In the genomic region with DNA sequence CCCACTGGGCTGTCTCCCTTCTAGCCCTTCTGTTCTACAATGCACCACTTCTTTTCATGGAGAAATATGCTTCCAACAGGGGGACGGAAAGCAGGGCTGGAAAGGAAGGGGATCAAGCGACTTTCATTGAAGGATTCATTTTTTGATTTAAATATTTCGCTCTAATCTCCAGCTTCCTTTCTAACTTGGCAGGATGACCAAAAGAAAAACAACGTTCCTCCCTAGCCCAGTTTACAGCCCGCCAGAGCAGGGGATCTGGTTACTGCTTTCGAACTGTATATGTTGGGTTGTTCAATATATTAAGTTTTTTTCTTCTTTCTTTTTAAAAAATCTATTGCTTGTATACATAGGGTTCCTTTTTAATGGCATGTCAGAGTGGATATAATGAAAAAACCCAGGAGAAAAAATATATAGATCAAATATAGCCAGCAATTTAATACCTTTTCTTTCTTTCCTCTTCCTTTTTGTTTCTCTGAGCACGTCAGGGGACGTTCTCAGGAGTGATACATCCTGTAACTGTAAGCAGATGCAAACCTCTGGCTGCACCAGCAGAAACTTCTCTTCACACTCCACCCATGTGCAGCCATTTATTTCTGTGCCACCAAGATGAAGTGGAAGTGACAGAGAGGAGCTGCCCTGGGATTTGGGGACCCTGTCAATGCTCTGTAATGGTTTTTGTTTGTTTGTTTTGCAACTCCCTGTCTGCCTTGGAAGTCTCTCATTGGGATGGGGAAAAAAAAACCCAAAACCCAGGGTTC, we compare ENCODE assay signal across 23 mouse cellular contexts.
DNase-seq lines count a peak whose midpoint lies in the region; ATAC-seq and TF ChIP-seq lines count a peak whose summit lies in the region.
"Had no signal": no experiment of that assay in that cellular context is flagged by ENCODE, and none has a peak within 500 bp of the region (broad histone marks: within the 10 kb centered on the region; RNA-seq: fewer than 3 reads in every experiment).

No protein-coding gene starts in this region.

- no peaks in the 10 kb centered on the region for H3K4me1 ChIP-seq in heart, embryonic 10.5 days
- H3K4me1 ChIP-seq in lung, embryonic 14.5 days (ENCODE audit: insufficient read depth): no peaks in the 10 kb centered on the region
- H3K4me1 ChIP-seq in embryonic facial prominence, embryonic 14.5 days (ENCODE audit: control insufficient read depth, insufficient read depth, low read length): peaks cover 14% of the 10 kb centered on the region
- peaks cover 3% of the 10 kb centered on the region; the same call in 1 of the 2 replicates for H3K4me1 ChIP-seq in stomach, embryonic 14.5 days (ENCODE audit: control insufficient read depth, insufficient read depth, low read length)
- H3K4me1 ChIP-seq: hindbrain, embryonic 13.5 days; midbrain, embryonic 15.5 days; neural tube, embryonic 15.5 days had no signal

- no peaks in the 10 kb centered on the region; the same call in 1 of the 2 replicates for H3K27me3 ChIP-seq in heart, embryonic 10.5 days (ENCODE audit: insufficient read depth, poor library complexity, severe bottlenecking)
- H3K27me3 ChIP-seq in lung, embryonic 14.5 days (ENCODE audit: insufficient read depth, low read length): no peaks in the 10 kb centered on the region
- no peaks in the 10 kb centered on the region for H3K27me3 ChIP-seq in embryonic facial prominence, embryonic 14.5 days (replicated peaks; ENCODE audit: control insufficient read depth, insufficient read depth, low read length)
- H3K27me3 ChIP-seq in stomach, embryonic 14.5 days (ENCODE audit: control insufficient read depth, insufficient read depth, low read length): no peaks in the 10 kb centered on the region
- H3K27me3 ChIP-seq: hindbrain, embryonic 13.5 days; midbrain, embryonic 15.5 days; neural tube, embryonic 15.5 days had no signal

- no peaks in the 10 kb centered on the region for H3K9me3 ChIP-seq in heart, embryonic 10.5 days
- H3K9me3 ChIP-seq in lung, embryonic 14.5 days (ENCODE audit: low read depth, low read length): no peaks in the 10 kb centered on the region
- no peaks in the 10 kb centered on the region for H3K9me3 ChIP-seq in embryonic facial prominence, embryonic 14.5 days (ENCODE audit: control insufficient read depth, low read length)
- no peaks in the 10 kb centered on the region for H3K9me3 ChIP-seq in stomach, embryonic 14.5 days (ENCODE audit: control insufficient read depth, low read depth, low read length)
- H3K9me3 ChIP-seq: hindbrain, embryonic 13.5 days; midbrain, embryonic 15.5 days; neural tube, embryonic 15.5 days had no signal

- peak; percentile 63 for ATAC-seq in lung, embryonic 14.5 days (ENCODE audit: insufficient read depth)
- peak; percentile 62; the same call in 1 of the 2 replicates for ATAC-seq in embryonic facial prominence, embryonic 14.5 days (ENCODE audit: low read depth)
- no peak for ATAC-seq in stomach, embryonic 14.5 days (ENCODE audit: insufficient number of reproducible peaks, insufficient read depth, low FRiP score, low read depth)
- ATAC-seq: activated CD4-positive, CD25-positive, alpha-beta regulatory T cell, adult 4 months; forebrain, embryonic 16.5 days; midbrain, embryonic 15.5 days had no signal

- H3K36me3 ChIP-seq in heart, embryonic 10.5 days: no peaks in the 10 kb centered on the region
- H3K36me3 ChIP-seq in lung, embryonic 14.5 days (ENCODE audit: insufficient read depth): no peaks in the 10 kb centered on the region
- H3K36me3 ChIP-seq in embryonic facial prominence, embryonic 14.5 days (ENCODE audit: control insufficient read depth, insufficient read depth, low read length): no peaks in the 10 kb centered on the region
- H3K36me3 ChIP-seq in stomach, embryonic 14.5 days (ENCODE audit: control insufficient read depth, insufficient read depth, low read length): no peaks in the 10 kb centered on the region
- H3K36me3 ChIP-seq: G1E; hindbrain, embryonic 13.5 days; midbrain, embryonic 15.5 days; neural tube, embryonic 15.5 days had no signal

- no peak overlapping the region for H3K9ac ChIP-seq in lung, embryonic 14.5 days
- H3K9ac ChIP-seq in embryonic facial prominence, embryonic 14.5 days (ENCODE audit: low read depth, low read length): 0 out of 2 replicates have a peak overlapping the region, but pooled peaks have one; percentile 3
- no peak overlapping the region for H3K9ac ChIP-seq in stomach, embryonic 14.5 days (replicated peaks; ENCODE audit: low read depth, low read length)
- H3K9ac ChIP-seq: hindbrain, embryonic 13.5 days; midbrain, embryonic 15.5 days; neural tube, embryonic 15.5 days had no signal

- intact Hi-C loops in heart, postnatal 14 days (cut with DNase I): no loop called here

- H3K27ac ChIP-seq in heart, embryonic 10.5 days: no peak overlapping the region
- peak overlapping the region; percentile 19; the same call in 1 of the 2 replicates for H3K27ac ChIP-seq in lung, embryonic 14.5 days (ENCODE audit: low read depth)
- peak overlapping the region; percentile 70 for H3K27ac ChIP-seq in embryonic facial prominence, embryonic 14.5 days (replicated peaks; ENCODE audit: low read depth, low read length)
- H3K27ac ChIP-seq in stomach, embryonic 14.5 days (ENCODE audit: low read length): peak overlapping the region; percentile 44; the same call in 1 of the 2 replicates
- H3K27ac ChIP-seq: hindbrain, embryonic 13.5 days; midbrain, embryonic 15.5 days; neural tube, embryonic 15.5 days had no signal

- no peak overlapping the region for H3K4me2 ChIP-seq in lung, embryonic 14.5 days
- no peak overlapping the region for H3K4me2 ChIP-seq in embryonic facial prominence, embryonic 14.5 days (ENCODE audit: low read depth, low read length)
- no peak overlapping the region for H3K4me2 ChIP-seq in stomach, embryonic 14.5 days (replicated peaks; ENCODE audit: low read depth, low read length)
- H3K4me2 ChIP-seq: heart, embryonic 11.5 days; hindbrain, embryonic 13.5 days; midbrain, embryonic 15.5 days; neural tube, embryonic 15.5 days had no signal

- DNase-seq in heart, embryonic 10.5 days (ENCODE audit: low spot score): peak; percentile 48
- no peak for DNase-seq in heart, postnatal 14 days
- peak; percentile 63 for DNase-seq in lung, embryonic 14.5 days
- DNase-seq in lung, postnatal 36 days: no peak
- peak; percentile 78 for DNase-seq in embryonic facial prominence, embryonic 14.5 days (ENCODE audit: low spot score)
- DNase-seq in thymus, postnatal 14 days: no peak
- DNase-seq in thymus, postnatal 0 days (ENCODE audit: low spot score): no peak
- DNase-seq: adrenal gland, postnatal 10 days; cerebellum, adult 9-10 months; heart, postnatal 10 days; kidney, adult 18-20 months; kidney, postnatal 4 days; liver; spleen, adult 18-20 months; thymus, postnatal 36 days had no signal

- no peak for TF ChIP-seq CTCF in lung, embryonic 14.5 days (IDR thresholded peaks at IDR 0.05; ENCODE audit: low read depth)

- no peak overlapping the region for H3K4me3 ChIP-seq in heart, embryonic 10.5 days
- H3K4me3 ChIP-seq in lung, embryonic 14.5 days (ENCODE audit: low read depth, low read length): no peak overlapping the region
- no peak overlapping the region for H3K4me3 ChIP-seq in embryonic facial prominence, embryonic 14.5 days (ENCODE audit: low read depth, low read length)
- no peak overlapping the region for H3K4me3 ChIP-seq in stomach, embryonic 14.5 days (ENCODE audit: low read depth, low read length)
- H3K4me3 ChIP-seq: hindbrain, embryonic 13.5 days; midbrain, embryonic 15.5 days; neural tube, embryonic 15.5 days had no signal

- 74% methylated on average over 8 of the region's 8 CpGs for WGBS in heart, embryonic 10.5 days
- 34% methylated on average over 8 of the region's 8 CpGs for WGBS in lung, embryonic 14.5 days
- 25% methylated on average over 8 of the region's 8 CpGs for WGBS in embryonic facial prominence, embryonic 14.5 days
- WGBS in stomach, embryonic 14.5 days: 31% methylated on average over 8 of the region's 8 CpGs

Comparison
In these comparisons a context has a peak if more than half of its experiments do, and no peak if none do; other contexts are left out.
1. DNase-seq: peak in heart, embryonic 10.5 days (single experiment), lung, embryonic 14.5 days (single experiment) and embryonic facial prominence, embryonic 14.5 days (single experiment); none in heart, postnatal 14 days (0 of 2), lung, postnatal 36 days (single experiment), thymus, postnatal 14 days (single experiment) and thymus, postnatal 0 days (single experiment).